Mouse (Mus musculus) stomach, embryonic 15.5 days (tissue): ENCODE measurements around the gene Psmc3ip. TPM values are rescaled to one million over a fixed set of nuclear protein-coding genes. Genes with fewer than 3 reads are reported as not detected.

Experiments
- ATAC-seq: fragments of 200-750 bp; cut with Nextera tagmentation; 2 replicates; pipeline ENCODE4 v1.8.0; 2017; ENCODE audit warnings: low read depth, moderate number of reproducible peaks, moderate TSS enrichment; ENCODE audit not compliant: insufficient read depth, low FRiP score
- H3K27ac ChIP-seq: fragments of 300-500 bp; sonication (generic); 2 replicates; pipeline ENCODE4 v1.5.1; 2015; ENCODE audit warnings: mild to moderate bottlenecking, inconsistent platforms
- H3K27me3 ChIP-seq: fragments of 300-500 bp; sonication (generic); replicated peaks from 2 replicates; pipeline ENCODE4 v1.6.1; 2015; ENCODE audit warnings: inconsistent platforms
- H3K36me3 ChIP-seq: fragments of 300-500 bp; sonication (generic); 2 replicates; pipeline ENCODE4 v1.6.1; 2015; ENCODE audit warnings: inconsistent platforms
- H3K4me1 ChIP-seq: fragments of 300-500 bp; sonication (generic); 2 replicates; pipeline ENCODE4 v1.6.1; 2015; ENCODE audit warnings: inconsistent platforms
- H3K4me2 ChIP-seq: fragments of 300-500 bp; sonication (generic); 2 replicates; pipeline ENCODE4 v1.6.1; 2015; ENCODE audit warnings: mild to moderate bottlenecking, inconsistent platforms
- H3K4me3 ChIP-seq: fragments of 300-500 bp; sonication (generic); replicated peaks from 2 replicates; pipeline ENCODE4 v1.5.1; 2015; ENCODE audit warnings: inconsistent platforms
- H3K9ac ChIP-seq: fragments of 300-500 bp; sonication (generic); 2 replicates; pipeline ENCODE4 v1.6.1; 2015; ENCODE audit warnings: inconsistent platforms
- H3K9me3 ChIP-seq: fragments of 300-500 bp; sonication (generic); 2 replicates; pipeline ENCODE4 v1.6.1; 2016; ENCODE audit warnings: inconsistent platforms
- WGBS: fragments of 180-500 bp; shearing (Covaris S2); methylation state at CpG from one replicate; pipeline ENCODE4 v1.1.7; 2015; 5-methylcytosine and 5-hydroxymethylcytosine counted together
- polyA plus RNA-seq: library from polyadenylated mRNA; unstranded; fragments of >200 nt; fragmentation: Nextera tagmentation; extraction: Ambion mirVana; gene quantifications from 2 replicates; pipeline ENCODE4 v1.2.1, GENCODE M21; 2015

Psmc3ip gene
- 26.9 and 27.6 TPM in 2 replicates for polyA plus RNA-seq

- H3K9ac ChIP-seq = peak within 1 kb of the TSS; percentile 55
- peak within 1 kb of the TSS; percentile 94 for H3K27ac ChIP-seq
- no peaks in the 10 kb centered on the region for H3K27me3 ChIP-seq
- no peaks in the 10 kb centered on the region for H3K9me3 ChIP-seq
- peak; percentile 96 for ATAC-seq
- H3K36me3 ChIP-seq = peaks cover 58% of the 10 kb centered on the region
- under 1% methylated on average over 43 of the region's 43 CpGs for WGBS
- H3K4me1 ChIP-seq = peaks cover 8% of the 10 kb centered on the region
- peak within 1 kb of the TSS; percentile 83 for H3K4me3 ChIP-seq
- H3K4me2 ChIP-seq = peak within 1 kb of the TSS; percentile 96
These were observed at the start of gene Psmc3ip for GRCm38 (mm10) chr11:101095314-101096024. TSS of gene Psmc3ip (minus strand) at chr11:101095436.

GRCm38 (mm10) chr11:101143338-101144225, 48.3 kb upstream of the Psmc3ip start:
- Histone ChIP-seq H3K4me1 (peaks cover 13% of the 10 kb centered on the region), H3K36me3 (no peaks in the 10 kb centered on the region), H3K9me3 (no peaks in the 10 kb centered on the region), H3K4me2 (peak overlapping the region; percentile 50), H3K4me3 (peak overlapping the region; percentile 21; the same call in 1 of the 2 replicates), H3K9ac (no peak overlapping the region), H3K27ac (no peak overlapping the region), H3K27me3 (no peaks in the 10 kb centered on the region)
- WGBS = 22% methylated on average over 19 of the region's 19 CpGs
- no peak for ATAC-seq

- H3K9ac ChIP-seq = no peak overlapping the region
- no peaks in the 10 kb centered on the region for H3K36me3 ChIP-seq
- H3K27me3 ChIP-seq = no peaks in the 10 kb centered on the region
- H3K4me1 ChIP-seq = peaks cover 15% of the 10 kb centered on the region
- H3K4me2 ChIP-seq = no peak overlapping the region
- no peak overlapping the region for H3K27ac ChIP-seq
- no peaks in the 10 kb centered on the region for H3K9me3 ChIP-seq
- 83% methylated on average over 10 of the region's 10 CpGs for WGBS
- no peak for ATAC-seq
- H3K4me3 ChIP-seq = no peak overlapping the region
These were observed 47.2 kb upstream of the Psmc3ip start for GRCm38 (mm10) chr11:101142215-101142967.

GRCm38 (mm10) chr11:101141088-101141487, 45.9 kb upstream of the Psmc3ip start:
- Histone ChIP-seq H3K9ac (no peak overlapping the region), H3K27ac (no peak overlapping the region), H3K4me3 (no peak overlapping the region), H3K27me3 (no peaks in the 10 kb centered on the region), H3K36me3 (no peaks in the 10 kb centered on the region), H3K4me2 (no peak overlapping the region), H3K9me3 (no peaks in the 10 kb centered on the region), H3K4me1 (peaks cover 15% of the 10 kb centered on the region)
- 76% methylated on average over 8 of the region's 8 CpGs for WGBS
- ATAC-seq = no peak

GRCm38 (mm10) chr11:101140164-101140819, 45.1 kb upstream of the Psmc3ip start:
- Histone ChIP-seq H3K4me3 (peak overlapping the region; percentile 26), H3K9me3 (no peaks in the 10 kb centered on the region), H3K4me1 (peaks cover 15% of the 10 kb centered on the region), H3K9ac (0 out of 2 replicates have a peak overlapping the region, but pooled peaks have one; percentile 5), H3K4me2 (peak overlapping the region; percentile 57), H3K27ac (peak overlapping the region; percentile 51; the same call in 1 of the 2 replicates), H3K36me3 (no peaks in the 10 kb centered on the region), H3K27me3 (no peaks in the 10 kb centered on the region)
- ATAC-seq = no peak
- WGBS = 37% methylated on average over 27 of the region's 27 CpGs

GRCm38 (mm10) chr11:101138536-101139181, 43.4 kb upstream of the Psmc3ip start:
- H3K27me3 ChIP-seq = no peaks in the 10 kb centered on the region
- H3K4me2 ChIP-seq = peak overlapping the region; percentile 50
- no peak overlapping the region for H3K9ac ChIP-seq
- WGBS = 15% methylated on average over 15 of the region's 15 CpGs
- ATAC-seq = peak; percentile 50; the same call in 1 of the 2 replicates
- H3K4me3 ChIP-seq = peak overlapping the region; percentile 23
- no peaks in the 10 kb centered on the region for H3K9me3 ChIP-seq
- peak overlapping the region; percentile 80 for H3K27ac ChIP-seq
- peaks cover 15% of the 10 kb centered on the region for H3K4me1 ChIP-seq
- no peaks in the 10 kb centered on the region for H3K36me3 ChIP-seq

GRCm38 (mm10) chr11:101137000-101137399, 41.8 kb upstream of the Psmc3ip start:
- Histone ChIP-seq H3K9me3 (no peaks in the 10 kb centered on the region), H3K27ac (no peak overlapping the region)

GRCm38 (mm10) chr11:101134217-101134865, 39.1 kb upstream of the Psmc3ip start:
- H3K27ac ChIP-seq = no peak overlapping the region
- H3K4me1 ChIP-seq = peaks cover 18% of the 10 kb centered on the region
- no peak overlapping the region for H3K9ac ChIP-seq
- WGBS = 70% methylated on average over 13 of the region's 13 CpGs
- no peaks in the 10 kb centered on the region for H3K9me3 ChIP-seq
- ATAC-seq = no peak
- H3K27me3 ChIP-seq = no peaks in the 10 kb centered on the region
- H3K36me3 ChIP-seq = no peaks in the 10 kb centered on the region
- no peak overlapping the region for H3K4me2 ChIP-seq
- no peak overlapping the region for H3K4me3 ChIP-seq

More at GRCm38 (mm10) chr11:101137000-101137399, 41.8 kb upstream of the Psmc3ip start:
- Histone ChIP-seq H3K27me3 (no peaks in the 10 kb centered on the region), H3K9ac (no peak overlapping the region), H3K4me1 (peaks cover 18% of the 10 kb centered on the region), H3K4me2 (no peak overlapping the region), H3K4me3 (no peak overlapping the region), H3K36me3 (no peaks in the 10 kb centered on the region)
- ATAC-seq = no peak
- 73% methylated on average over 7 of the region's 7 CpGs for WGBS

GRCm38 (mm10) chr11:101133037-101133436, 37.8 kb upstream of the Psmc3ip start:
- ATAC-seq = no peak
- no peak overlapping the region for H3K4me2 ChIP-seq
- no peak overlapping the region for H3K4me3 ChIP-seq
- H3K27me3 ChIP-seq = no peaks in the 10 kb centered on the region
- H3K9ac ChIP-seq = no peak overlapping the region
- H3K4me1 ChIP-seq = peaks cover 10% of the 10 kb centered on the region
- no peaks in the 10 kb centered on the region for H3K9me3 ChIP-seq
- H3K27ac ChIP-seq = no peak overlapping the region
- WGBS = 47% methylated on average over 12 of the region's 12 CpGs
- no peaks in the 10 kb centered on the region for H3K36me3 ChIP-seq

GRCm38 (mm10) chr11:101131701-101132100, 36.5 kb upstream of the Psmc3ip start:
- WGBS = 90% methylated on average over 6 of the region's 6 CpGs
- peaks cover 10% of the 10 kb centered on the region for H3K4me1 ChIP-seq
- no peak overlapping the region for H3K9ac ChIP-seq
- no peaks in the 10 kb centered on the region for H3K27me3 ChIP-seq
- H3K4me2 ChIP-seq = no peak overlapping the region
- peaks cover 4% of the 10 kb centered on the region for H3K36me3 ChIP-seq
- ATAC-seq = no peak
- H3K4me3 ChIP-seq = no peak overlapping the region
- no peak overlapping the region for H3K27ac ChIP-seq
- no peaks in the 10 kb centered on the region for H3K9me3 ChIP-seq
